Mouse (Mus musculus) kidney, adult 2 months (tissue): ENCODE measurements around the gene Exoc6. TPM values are rescaled to one million over a fixed set of nuclear protein-coding genes. Genes with fewer than 3 reads are reported as not detected.

Source experiments
- DNase-seq: peaks from one replicate; pipeline ENCODE4 v3.0.0; 2021
- H3K27ac ChIP-seq: fragments of 200-500 bp; 2 replicates; pipeline ENCODE4 v1.5.1; 2012; ENCODE audit warnings: low read depth, low read length, control low read depth, inconsistent platforms; ENCODE audit not compliant: insufficient read depth
- H3K27me3 ChIP-seq: fragments of 200-500 bp; replicated peaks from 2 replicates; pipeline ENCODE4 v1.6.1; 2012; ENCODE audit warnings: mild to moderate bottlenecking, moderate library complexity, low read length, inconsistent platforms; ENCODE audit not compliant: control insufficient read depth, insufficient read depth
- H3K36me3 ChIP-seq: fragments of 200-500 bp; 2 replicates; pipeline ENCODE4 v1.6.1; 2012; ENCODE audit warnings: mild to moderate bottlenecking, moderate library complexity, low read length, inconsistent platforms; ENCODE audit not compliant: control insufficient read depth, insufficient read depth
- H3K4me1 ChIP-seq: fragments of 200-500 bp; 2 replicates; pipeline ENCODE4 v1.6.1; 2011; ENCODE audit warnings: low read length; ENCODE audit not compliant: control insufficient read depth, insufficient read depth
- H3K4me3 ChIP-seq: fragments of 200-500 bp; 2 replicates; pipeline ENCODE4 v1.5.1; 2011; ENCODE audit warnings: mild to moderate bottlenecking, low read depth, low read length, control low read depth; ENCODE audit not compliant: insufficient read depth
- CTCF ChIP-seq: fragments of 200-500 bp; conservative IDR thresholded peaks from 2 replicates; pipeline ENCODE4 v1.5.1; 2011; ENCODE audit warnings: low read depth, mild to moderate bottlenecking, control low read depth, low read length, moderate library complexity, mixed read lengths; ENCODE audit not compliant: insufficient read depth, insufficient read length
- POLR2A ChIP-seq: fragments of 200-500 bp; IDR thresholded peaks from one replicate; pipeline ENCODE4 v1.6.1; 2011; ENCODE audit warnings: low read depth, low read length, control low read depth
- WGBS: fragments of 180-500 bp; shearing (Covaris S2); methylation state at CpG from one replicate; pipeline ENCODE4 v1.1.7; 2018; 5-methylcytosine and 5-hydroxymethylcytosine counted together
- polyA plus RNA-seq: library from polyadenylated mRNA; depleted of rRNA; stranded (reverse); fragments of >200 nt; gene quantifications from 2 replicates; pipeline ENCODE4 v1.2.3, GENCODE M21; 2012

Gene Exoc6
- polyA plus RNA-seq, 1 experiment = 28.8 TPM

DNA sequence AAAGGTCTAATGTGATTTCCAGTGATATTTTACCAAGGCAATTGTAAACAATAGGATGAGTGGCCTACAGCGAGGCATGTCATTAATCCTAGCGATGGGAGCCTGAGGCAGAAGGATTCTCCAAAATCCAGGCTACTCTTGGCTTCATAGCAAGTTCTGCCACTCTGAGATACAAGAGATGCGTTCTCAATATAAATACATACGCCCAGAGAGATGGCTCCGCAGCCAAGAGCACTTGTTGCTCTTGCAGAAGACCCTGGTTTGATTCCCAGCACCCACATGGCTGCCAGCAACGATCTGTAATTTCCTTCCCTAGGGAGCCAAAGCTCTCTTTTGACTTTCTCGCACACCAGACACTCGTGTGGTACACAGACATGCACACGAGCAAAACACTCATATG lies 20.9 kb upstream of the Exoc6 start:
- DNase-seq = no peak
- Histone ChIP-seq H3K4me3 (no peak overlapping the region), H3K27me3 (no peaks in the 10 kb centered on the region), H3K27ac (no peak overlapping the region), H3K4me1 (no peaks in the 10 kb centered on the region), H3K36me3 (no peaks in the 10 kb centered on the region)
- WGBS = 88% methylated on average over 9 of the region's 9 CpGs
- TF ChIP-seq POLR2A = no peak
- no peak for TF ChIP-seq CTCF

DNA sequence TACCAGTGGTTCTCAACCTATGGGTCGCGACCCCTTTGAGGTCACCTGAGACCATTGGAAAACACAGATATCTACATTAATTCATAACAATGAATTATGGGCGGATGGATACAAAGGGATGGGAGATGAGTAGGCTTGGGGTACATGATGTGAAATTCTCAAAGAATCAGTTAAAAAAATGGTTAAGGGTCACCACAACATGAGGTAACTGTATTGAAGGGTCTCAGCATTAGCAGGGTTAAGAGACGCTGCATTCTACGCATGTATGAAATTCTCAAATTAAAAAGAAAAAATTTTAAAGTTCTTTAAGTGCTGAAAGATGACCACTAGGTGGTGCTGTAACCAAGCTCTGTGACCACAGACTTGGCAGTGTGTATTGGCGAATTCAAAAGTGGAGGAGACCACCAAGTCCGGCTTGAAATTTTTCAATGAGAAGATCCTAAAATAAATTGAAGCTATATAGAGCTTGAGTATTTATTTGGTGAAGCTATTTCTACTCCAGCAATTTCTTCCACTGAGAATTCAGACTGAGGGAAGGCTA lies 20.2 kb upstream of the Exoc6 start:
- TF ChIP-seq POLR2A (no peak), CTCF (peak; percentile 54)
- H3K27ac ChIP-seq = no peak overlapping the region
- peak; percentile 65 for DNase-seq
- H3K4me1 ChIP-seq = no peaks in the 10 kb centered on the region
- no peaks in the 10 kb centered on the region for H3K36me3 ChIP-seq
- WGBS = 23% methylated on average over 7 of the region's 7 CpGs
- H3K27me3 ChIP-seq = no peaks in the 10 kb centered on the region
- no peak overlapping the region for H3K4me3 ChIP-seq

DNA sequence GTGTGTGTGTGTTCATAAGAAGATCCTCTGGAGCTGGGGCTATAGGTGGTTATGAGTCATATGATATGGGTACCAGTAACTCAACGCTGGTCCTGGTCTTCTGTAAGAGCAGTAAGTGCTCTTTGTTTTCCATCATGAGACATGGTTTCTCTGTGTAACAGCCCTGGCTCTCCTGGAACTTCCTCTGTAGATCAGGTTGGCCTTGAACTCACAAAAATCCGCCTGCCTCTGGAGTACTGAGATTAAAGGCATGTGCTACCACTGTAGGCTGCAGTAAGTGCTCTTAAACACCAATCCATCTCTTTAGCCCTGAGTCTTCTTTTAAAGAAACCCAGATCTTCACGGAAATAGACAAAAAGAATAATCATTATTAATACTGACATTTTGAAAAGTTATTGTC lies 19.6 kb upstream of the Exoc6 start:
- Histone ChIP-seq H3K4me1 (no peaks in the 10 kb centered on the region), H3K27ac (no peak overlapping the region), H3K4me3 (no peak overlapping the region), H3K27me3 (no peaks in the 10 kb centered on the region), H3K36me3 (no peaks in the 10 kb centered on the region)
- TF ChIP-seq CTCF (no peak), POLR2A (no peak)
- DNase-seq = no peak
- WGBS = 75% methylated on average over 3 of the region's 3 CpGs

DNA sequence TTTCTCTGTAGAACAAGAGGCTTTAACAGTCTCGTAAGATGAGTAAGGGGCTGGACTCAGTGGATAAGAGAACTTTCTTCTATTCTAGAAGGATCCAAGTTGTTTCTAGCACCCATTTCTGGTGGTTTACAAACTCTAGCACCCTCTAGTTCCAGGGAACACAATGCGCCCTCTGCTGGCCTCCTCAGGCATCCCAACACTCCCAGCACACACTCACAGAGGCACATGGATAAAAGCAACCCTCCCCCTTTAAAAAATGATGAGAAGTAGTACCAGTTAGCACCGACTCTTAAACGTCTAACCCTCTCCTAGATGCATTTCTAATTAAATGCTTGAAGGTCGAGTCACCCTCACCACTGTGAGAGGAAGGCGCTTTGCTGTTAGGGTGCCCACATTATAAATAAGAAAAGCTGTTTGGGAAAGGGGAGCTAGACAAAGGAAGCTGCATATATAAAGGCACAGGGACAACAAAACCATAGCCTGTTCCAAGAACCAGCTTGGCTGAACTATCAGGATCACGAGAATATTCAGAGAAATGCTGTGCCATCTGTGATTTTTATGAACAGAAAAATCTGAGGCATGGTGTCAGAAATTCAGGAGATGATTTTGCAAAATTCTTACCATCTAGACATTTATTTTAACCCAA lies 18.9 kb upstream of the Exoc6 start:
- H3K36me3 ChIP-seq = no peaks in the 10 kb centered on the region
- H3K4me3 ChIP-seq = no peak overlapping the region
- H3K27ac ChIP-seq = no peak overlapping the region
- no peaks in the 10 kb centered on the region for H3K4me1 ChIP-seq
- WGBS = 60% methylated on average over 7 of the region's 7 CpGs
- TF ChIP-seq CTCF (peak; percentile 64), POLR2A (no peak)
- DNase-seq = no peak
- no peaks in the 10 kb centered on the region for H3K27me3 ChIP-seq

DNA sequence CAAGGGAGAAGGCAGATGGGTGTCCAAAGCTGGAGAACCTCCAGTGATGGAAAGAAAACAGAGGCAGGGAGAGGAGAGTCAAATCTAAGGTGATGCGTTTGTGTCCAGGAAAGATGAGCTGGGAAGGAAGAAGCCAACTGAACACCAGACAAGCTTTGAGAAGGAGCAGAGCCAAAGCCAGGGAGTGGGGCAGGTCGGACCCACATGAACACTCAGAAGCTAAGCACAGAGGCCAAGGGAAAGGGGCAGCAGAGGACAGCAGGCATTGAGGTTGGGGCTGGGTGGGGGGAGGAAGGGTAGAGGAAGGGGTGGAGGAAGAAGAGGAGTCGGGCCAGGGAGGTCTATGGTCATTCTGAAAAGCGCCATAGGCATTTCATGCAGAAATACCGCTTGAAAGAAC lies 17.0 kb upstream of the Exoc6 start:
- H3K36me3 ChIP-seq = no peaks in the 10 kb centered on the region
- DNase-seq = no peak
- no peaks in the 10 kb centered on the region for H3K4me1 ChIP-seq
- no peak for TF ChIP-seq POLR2A
- no peak for TF ChIP-seq CTCF
- H3K27ac ChIP-seq = no peak overlapping the region
- no peak overlapping the region for H3K4me3 ChIP-seq
- no peaks in the 10 kb centered on the region for H3K27me3 ChIP-seq
- 83% methylated on average over 5 of the region's 5 CpGs for WGBS

DNA sequence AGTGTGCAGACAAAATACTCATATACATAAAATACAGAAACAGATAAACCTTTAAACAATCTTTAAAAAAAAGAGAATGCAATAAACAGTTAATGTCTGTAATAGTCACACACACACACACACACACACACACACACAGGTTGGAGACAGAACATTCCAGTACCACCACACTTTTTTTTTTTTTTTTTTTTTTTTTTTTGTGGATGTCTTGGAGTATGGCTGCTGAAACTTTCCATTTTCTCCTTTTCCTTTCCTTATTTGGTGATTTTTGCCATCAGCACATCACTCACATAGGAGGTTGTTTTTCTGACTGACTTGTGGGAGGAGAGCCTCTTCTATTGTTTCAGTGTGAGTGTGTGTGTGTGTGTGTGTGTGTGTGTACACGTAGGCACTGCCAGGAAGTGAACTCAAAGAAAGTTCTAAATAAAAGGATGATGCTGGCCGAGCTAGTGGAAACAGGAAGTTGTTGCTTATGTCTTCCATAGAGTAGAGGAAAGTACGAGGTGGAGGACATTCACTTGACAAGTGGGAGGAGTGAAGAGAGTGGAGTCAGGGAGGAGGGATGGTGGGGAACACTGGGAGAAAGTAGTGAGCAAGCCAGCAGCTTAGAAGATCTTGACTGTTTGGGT lies 15.4 kb upstream of the Exoc6 start:
- 60% methylated on average over 3 of the region's 3 CpGs for WGBS
- Histone ChIP-seq H3K36me3 (no peaks in the 10 kb centered on the region), H3K27me3 (no peaks in the 10 kb centered on the region), H3K4me1 (no peaks in the 10 kb centered on the region), H3K4me3 (no peak overlapping the region), H3K27ac (no peak overlapping the region)
- TF ChIP-seq CTCF (no peak), POLR2A (no peak)
- DNase-seq = no peak

DNA sequence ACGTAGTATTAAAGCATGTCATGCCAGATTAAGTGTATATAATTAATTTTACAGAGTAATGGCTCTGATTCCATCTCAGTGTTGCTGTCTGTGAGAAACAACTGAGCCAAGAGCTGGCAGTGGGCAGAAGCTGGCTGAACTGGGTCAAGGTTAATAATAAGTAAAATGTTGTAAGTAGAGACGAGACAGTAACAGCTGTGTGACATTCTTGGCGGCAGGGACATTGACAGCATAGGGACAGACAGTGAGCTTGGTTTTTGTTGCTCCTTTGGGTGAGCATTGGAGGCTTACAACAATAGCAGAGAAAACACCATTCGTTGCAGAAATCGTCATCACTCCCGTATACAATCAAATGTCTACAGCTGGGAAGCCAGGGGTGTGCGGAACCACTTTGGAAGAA lies 13.8 kb upstream of the Exoc6 start:
- no peaks in the 10 kb centered on the region for H3K4me1 ChIP-seq
- TF ChIP-seq CTCF = no peak
- TF ChIP-seq POLR2A = no peak
- no peaks in the 10 kb centered on the region for H3K27me3 ChIP-seq
- 73% methylated on average over 7 of the region's 7 CpGs for WGBS
- no peak overlapping the region for H3K4me3 ChIP-seq
- no peak for DNase-seq
- no peaks in the 10 kb centered on the region for H3K36me3 ChIP-seq
- H3K27ac ChIP-seq = no peak overlapping the region

DNA sequence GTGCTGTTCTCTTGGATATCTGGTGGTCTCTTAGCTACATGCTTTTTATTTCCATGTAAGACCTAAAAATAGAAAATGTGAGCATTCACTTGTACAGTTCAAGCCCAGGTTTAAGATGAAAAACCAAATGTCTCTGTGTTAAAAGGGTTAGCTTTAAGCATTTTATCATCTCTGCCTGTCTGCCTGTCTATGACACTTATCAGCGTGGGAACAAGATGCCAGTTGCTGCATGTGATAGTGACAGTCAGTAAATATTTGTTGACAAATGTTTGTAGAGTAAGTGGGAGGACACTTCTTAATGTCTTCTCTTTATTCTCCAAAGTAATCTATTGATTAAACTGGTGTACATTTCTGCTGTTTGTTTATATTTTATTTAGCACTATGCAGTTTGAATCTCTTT lies 12.5 kb upstream of the Exoc6 start:
- no peak overlapping the region for H3K4me3 ChIP-seq
- H3K27ac ChIP-seq = no peak overlapping the region
- no peaks in the 10 kb centered on the region for H3K36me3 ChIP-seq
- H3K27me3 ChIP-seq = no peaks in the 10 kb centered on the region
- WGBS = 90% methylated on average over 1 of the region's 1 CpGs
- TF ChIP-seq POLR2A = no peak
- TF ChIP-seq CTCF = no peak
- H3K4me1 ChIP-seq = no peaks in the 10 kb centered on the region
- DNase-seq = no peak
